Mouse (Mus musculus) adrenal gland, adult 2 months (tissue): ENCODE data around the gene Man2b1. TPM values are rescaled to one million over a fixed set of nuclear protein-coding genes. Genes with fewer than 3 reads are reported as not detected.
A peak's percentile ranks its signal among the peaks of the same experiment; 100 is the strongest.
"Not testable (repeated sequence)": the region's sequence is repeated elsewhere in the genome, so short reads cannot be mapped to it uniquely, and the experiment has no call there.

ENCODE experiments used
- DNase-seq: peaks from one replicate; pipeline ENCODE4 v3.0.0; 2021
- microRNA-seq, 2 experiments: library from miRNA; unstranded; fragments of <30 nt; microRNA quantifications; one replicate each; pipeline ENCODE4 v1.2.0; 2021
- polyA plus RNA-seq: library from polyadenylated mRNA; depleted of rRNA; stranded (reverse); fragments of >200 nt; gene quantifications from 2 replicates; pipeline ENCODE4 v1.2.3, GENCODE M21; 2012; rRNA removed
- total RNA-seq, 2 experiments: library from RNA; stranded (reverse); gene quantifications; 2 replicates each; pipeline ENCODE4 v1.2.3; 2021

The Man2b1 gene
- total and polyA plus RNA-seq, 3 experiments, result 34.0 to 52.7 (median 46.0) TPM

DNA sequence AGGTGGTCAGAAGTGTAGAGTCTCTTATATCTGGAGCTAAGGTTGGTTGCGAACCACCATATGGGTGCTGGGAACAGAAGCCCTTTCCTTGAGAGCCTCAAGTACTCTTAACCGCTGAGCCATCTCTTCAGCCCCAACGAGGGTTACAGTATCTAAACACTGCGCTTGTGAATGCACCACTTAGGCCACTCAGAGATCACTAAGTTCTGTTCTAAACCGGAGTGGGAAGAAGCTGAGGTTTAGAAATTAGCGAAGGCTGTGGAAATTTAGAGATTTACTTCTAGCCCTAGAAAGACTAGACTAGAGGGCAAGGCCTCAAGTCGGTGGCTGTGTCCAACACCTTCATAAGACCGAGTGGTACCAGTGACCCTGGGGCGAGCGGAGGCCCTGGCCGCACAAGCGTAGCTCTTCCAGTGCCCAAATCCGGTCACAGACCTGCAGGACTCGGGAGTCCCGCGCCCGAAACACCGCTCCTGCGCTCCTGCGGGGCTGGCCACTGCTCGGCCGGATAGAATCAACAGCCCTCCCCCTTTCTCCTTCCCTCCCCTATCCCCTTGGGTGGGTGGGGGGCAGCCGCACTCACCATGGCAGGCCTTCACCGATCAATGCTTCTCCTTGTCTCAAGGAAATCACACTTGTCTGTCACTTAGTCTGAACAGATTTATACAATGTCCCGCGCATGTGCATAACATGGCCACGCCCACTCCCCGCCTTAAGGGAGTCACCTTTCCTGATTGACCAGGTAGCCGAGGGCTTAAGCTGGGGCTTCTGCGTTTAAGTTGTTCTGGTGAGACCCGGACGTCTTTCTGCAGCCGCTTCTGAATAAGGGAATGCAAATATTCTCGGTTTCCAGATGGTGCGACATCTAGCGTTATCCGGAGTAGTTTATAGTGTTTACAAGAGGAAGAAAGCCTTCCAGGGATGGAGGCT lies 36.2 kb downstream of the Man2b1 start:
- peak; percentile 87 for DNase-seq

DNA sequence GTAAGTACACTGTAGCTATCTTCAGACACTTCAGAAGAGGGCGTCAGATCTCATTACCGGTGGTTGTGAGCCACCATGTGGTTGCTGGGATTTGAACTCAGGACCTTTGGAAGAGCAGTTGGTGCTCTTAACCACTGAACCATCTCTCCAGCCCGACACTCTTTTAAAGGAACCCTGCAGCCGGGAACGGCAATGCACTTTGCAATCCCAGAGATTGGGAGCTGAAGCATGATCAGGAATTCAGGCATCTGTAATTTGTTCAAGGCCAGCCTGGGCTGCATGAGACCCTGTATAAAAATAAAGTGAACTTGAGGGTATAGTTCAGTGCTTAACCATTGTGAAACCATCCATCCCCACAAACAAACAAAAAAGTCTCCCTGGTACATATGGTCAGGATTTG lies 37.2 kb downstream of the Man2b1 start:
- not testable (repeated sequence) for DNase-seq

DNA sequence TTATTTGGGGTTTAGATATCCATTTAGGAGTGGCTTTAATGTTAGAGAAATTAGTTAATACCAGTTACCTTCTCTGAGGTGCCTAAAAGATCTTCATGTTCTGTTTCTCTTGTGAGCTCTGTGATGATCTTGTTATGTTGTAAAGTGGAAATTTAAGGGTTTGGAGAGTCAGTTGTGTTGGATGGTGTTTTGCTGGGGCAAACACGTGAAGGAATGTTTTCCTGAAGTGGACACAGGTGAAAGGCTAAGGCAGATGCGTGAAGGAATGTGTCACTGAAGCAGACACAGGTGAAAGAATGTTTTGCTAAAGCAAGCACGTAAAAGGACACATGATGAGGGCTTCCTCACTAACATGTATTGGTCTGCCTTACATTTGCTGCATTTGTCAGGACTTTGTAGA lies 39.9 kb downstream of the Man2b1 start, which contains the start of gene Zfp791:
Zfp791 (minus strand) TSS at position 101 of the 400 bp plus-strand sequence.
- DNase-seq, result no peak

DNA sequence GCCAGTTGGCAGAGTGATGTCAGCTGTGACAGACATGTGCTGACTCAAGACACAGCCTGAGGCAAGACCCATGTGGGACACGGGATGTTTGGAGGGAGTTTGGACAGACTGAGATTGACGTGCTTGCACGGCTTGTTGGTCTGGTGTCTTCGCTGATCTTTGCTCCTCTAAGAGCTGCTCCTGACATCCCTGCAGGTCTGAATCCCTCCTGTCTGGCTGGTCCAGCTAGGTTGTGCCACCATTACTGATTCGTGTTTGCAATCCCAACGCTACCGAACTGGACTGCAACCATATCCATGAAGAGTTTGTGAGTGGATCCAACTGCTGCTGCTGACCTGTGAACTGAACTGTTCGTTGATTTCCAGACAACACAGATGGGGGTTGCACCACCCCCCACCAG lies 40.6 kb downstream of the Man2b1 start:
- no peak for DNase-seq

DNA sequence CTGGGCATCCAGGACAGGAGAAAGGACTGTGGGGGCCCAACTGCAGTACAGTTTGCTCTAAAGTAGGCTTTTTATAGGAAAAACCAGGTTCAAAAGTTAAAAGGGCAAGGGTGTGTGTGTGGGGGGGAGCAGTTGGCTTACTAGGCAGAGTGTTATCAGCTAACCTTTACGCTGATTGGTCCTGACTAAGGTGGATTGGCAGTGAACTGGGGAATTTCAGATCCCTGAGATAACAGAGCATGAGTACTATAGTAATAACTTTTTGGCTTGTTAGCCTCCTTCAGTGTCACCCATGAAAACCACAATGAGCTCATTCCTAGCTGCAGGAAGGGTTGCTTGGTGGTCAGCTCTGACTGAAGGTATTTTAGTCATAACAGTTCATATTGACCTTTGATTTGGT lies 49.3 kb downstream of the Man2b1 start:
- peak; percentile 46 for DNase-seq

DNA sequence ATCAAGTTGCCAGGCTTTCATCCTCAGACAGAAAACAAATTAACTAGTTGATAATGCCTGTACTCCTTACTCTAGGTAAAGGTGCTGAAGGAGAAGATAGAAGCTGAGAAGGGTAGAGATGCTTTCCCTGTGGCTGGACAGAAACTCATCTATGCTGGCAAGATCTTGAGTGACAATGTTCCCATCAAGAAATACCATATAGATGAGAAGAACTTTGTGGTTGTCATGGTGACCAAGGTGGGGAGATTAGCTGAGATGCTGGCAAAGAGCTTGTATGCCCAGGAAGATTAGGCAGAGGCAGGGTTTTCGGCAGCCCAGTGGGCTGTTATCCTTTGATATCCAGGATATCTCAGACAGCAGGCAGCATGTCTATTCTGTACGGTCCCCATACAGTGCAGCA lies 52.6 kb downstream of the Man2b1 start:
- not testable (repeated sequence) for DNase-seq

DNA sequence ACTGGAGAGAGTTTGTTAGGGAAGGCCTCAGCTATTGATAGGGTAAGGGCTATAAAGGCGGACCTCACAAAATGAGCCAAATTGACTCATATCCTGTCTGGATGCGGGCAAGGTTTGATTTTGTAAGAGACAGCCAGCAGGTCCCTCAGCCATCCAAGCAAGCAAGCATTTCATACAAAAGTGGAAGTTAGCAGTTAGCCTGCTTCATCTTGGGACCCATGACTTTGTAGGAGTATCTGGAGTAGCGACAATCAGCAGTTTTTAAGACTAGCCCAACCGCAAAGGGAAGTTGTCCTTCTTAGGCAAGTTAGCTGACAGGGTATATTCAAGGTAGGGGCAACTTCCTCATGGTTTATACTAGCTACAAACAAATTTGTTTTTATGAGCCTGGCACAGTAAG lies 59.4 kb downstream of the Man2b1 start:
- DNase-seq, result no peak

Small RNA genes within 50 kb of the gene (microRNA-seq; reads per million reads assigned to microRNA genes)
- gene Gm23388, result 0 to 0.88 reads per million in 2 experiments
- 0 to 0.83 reads per million in 2 experiments for gene Mir7070

Other genes starting within 250 kb of the Man2b1 start
- 100 to 1,000 TPM; 122 to 141 TPM for gene Rad23a, start 242.6 kb upstream of the Man2b1 start, total RNA-seq
- gene Rad23a, start 242.6 kb upstream of the Man2b1 start, polyA plus RNA-seq, result 128 and 131 TPM in 2 replicates
- 100 to 1,000 TPM; 684 to 730 TPM for gene Calr, start 236.3 kb upstream of the Man2b1 start, total RNA-seq
- gene Calr, start 236.3 kb upstream of the Man2b1 start, polyA plus RNA-seq, result 88.2 and 91.2 TPM in 2 replicates
- gene Farsa, start 226.3 kb upstream of the Man2b1 start, total RNA-seq, result 10 to 100 TPM; 61.6 to 69.3 TPM
- 45.3 and 51.4 TPM in 2 replicates for gene Farsa, start 226.3 kb upstream of the Man2b1 start, polyA plus RNA-seq
- gene Syce2, start 211.2 kb upstream of the Man2b1 start, total RNA-seq, result 1 to 10 TPM; 8.0 to 8.7 TPM
- gene Syce2, start 211.2 kb upstream of the Man2b1 start, polyA plus RNA-seq, result 0.80 and 2.1 TPM in 2 replicates
- 10 to 100 TPM; 50.1 to 59.0 TPM for gene Gcdh, start 189.3 kb upstream of the Man2b1 start, total RNA-seq
- gene Gcdh, start 189.3 kb upstream of the Man2b1 start, polyA plus RNA-seq, result 652 and 657 TPM in 2 replicates
- under 1 TPM; 0.17 to 0.23 TPM for gene Klf1, start 181.3 kb upstream of the Man2b1 start, total RNA-seq
- gene Klf1, start 181.3 kb upstream of the Man2b1 start, polyA plus RNA-seq, result 0.41 and 0.61 TPM in 2 replicates
- gene Dnase2a, start 174.7 kb upstream of the Man2b1 start, total RNA-seq, result 10 to 100 TPM; 10.9 to 17.5 TPM
- 12.1 and 13.3 TPM in 2 replicates for gene Dnase2a, start 174.7 kb upstream of the Man2b1 start, polyA plus RNA-seq
- 1 to 10 TPM; 1.5 to 2.8 TPM for gene Mast1, start 145.9 kb upstream of the Man2b1 start, total RNA-seq
- 3.7 and 4.4 TPM in 2 replicates for gene Mast1, start 145.9 kb upstream of the Man2b1 start, polyA plus RNA-seq
- not detected for gene Rtbdn, start 136.3 kb upstream of the Man2b1 start, total RNA-seq
- gene Rtbdn, start 136.3 kb upstream of the Man2b1 start, polyA plus RNA-seq, result 0.25 and 0.34 TPM in 2 replicates
- 1 to 10 TPM; 2.1 to 2.4 TPM for gene Gm49661, start 113.8 kb upstream of the Man2b1 start, total RNA-seq
- 2.1 TPM in 1 of 2 replicates, not detected in the other for gene Gm49661, start 113.8 kb upstream of the Man2b1 start, polyA plus RNA-seq
- gene Prdx2, start 113.7 kb upstream of the Man2b1 start, total RNA-seq, result 100 to 1,000 TPM; 671 to 700 TPM
- 181 and 240 TPM in 2 replicates for gene Prdx2, start 113.7 kb upstream of the Man2b1 start, polyA plus RNA-seq
- 100 to 1,000 TPM in 1 of 2 experiments, 10 to 100 TPM in 1; 87.7 to 112 TPM for gene Rnaseh2a, start 113.5 kb upstream of the Man2b1 start, total RNA-seq
- gene Rnaseh2a, start 113.5 kb upstream of the Man2b1 start, polyA plus RNA-seq, result 61.7 and 76.6 TPM in 2 replicates
- gene Junb, start 104.6 kb upstream of the Man2b1 start, total RNA-seq, result 10 to 100 TPM; 37.0 to 90.7 TPM
- gene Junb, start 104.6 kb upstream of the Man2b1 start, polyA plus RNA-seq, result 78.9 and 91.4 TPM in 2 replicates
- 1 to 10 TPM; 6.1 to 6.2 TPM for gene Hook2, start 92.7 kb upstream of the Man2b1 start, total RNA-seq
- gene Hook2, start 92.7 kb upstream of the Man2b1 start, polyA plus RNA-seq, result 6.5 and 6.7 TPM in 2 replicates
- gene Best2, start 68.7 kb upstream of the Man2b1 start, total RNA-seq, result not detected
- 0.18 TPM in 1 of 2 replicates, not detected in the other for gene Best2, start 68.7 kb upstream of the Man2b1 start, polyA plus RNA-seq
- 100 to 1,000 TPM; 106 TPM for gene Asna1, start 58.0 kb upstream of the Man2b1 start, total RNA-seq
- 89.4 and 104 TPM in 2 replicates for gene Asna1, start 58.0 kb upstream of the Man2b1 start, polyA plus RNA-seq
- gene Trir, start 56.4 kb upstream of the Man2b1 start, total RNA-seq, result 100 to 1,000 TPM; 160 to 184 TPM
- 64.2 and 67.6 TPM in 2 replicates for gene Trir, start 56.4 kb upstream of the Man2b1 start, polyA plus RNA-seq
- 100 to 1,000 TPM in 1 of 2 experiments, 10 to 100 TPM in 1; 68.3 to 101 TPM for gene Tnpo2, start 46.4 kb upstream of the Man2b1 start, total RNA-seq
- gene Tnpo2, start 46.4 kb upstream of the Man2b1 start, polyA plus RNA-seq, result 44.7 and 54.1 TPM in 2 replicates
- gene Fbxw9, start 23.2 kb upstream of the Man2b1 start, total RNA-seq, result 10 to 100 TPM; 12.3 to 13.5 TPM
- gene Fbxw9, start 23.2 kb upstream of the Man2b1 start, polyA plus RNA-seq, result 55.8 and 56.2 TPM in 2 replicates
- not detected for gene Gm5741, start 15.3 kb upstream of the Man2b1 start, total RNA-seq
- gene Gm5741, start 15.3 kb upstream of the Man2b1 start, polyA plus RNA-seq, result not detected in 2 replicates
- 10 to 100 TPM; 26.0 to 28.3 TPM for gene Dhps, start 11.5 kb upstream of the Man2b1 start, total RNA-seq
- gene Dhps, start 11.5 kb upstream of the Man2b1 start, polyA plus RNA-seq, result 68.6 and 69.6 TPM in 2 replicates
- 10 to 100 TPM; 77.5 to 90.1 TPM for gene Wdr83os, start 2.5 kb upstream of the Man2b1 start, total RNA-seq
- 104 and 142 TPM in 2 replicates for gene Wdr83os, start 2.5 kb upstream of the Man2b1 start, polyA plus RNA-seq
- gene Wdr83, start 2.0 kb upstream of the Man2b1 start, total RNA-seq, result 10 to 100 TPM; 17.4 to 24.9 TPM
- 15.3 and 17.4 TPM in 2 replicates for gene Wdr83, start 2.0 kb upstream of the Man2b1 start, polyA plus RNA-seq
- gene Zfp791, start 39.8 kb downstream of the Man2b1 start, total RNA-seq, result 1 to 10 TPM; 1.6 to 2.0 TPM
- gene Zfp791, start 39.8 kb downstream of the Man2b1 start, polyA plus RNA-seq, result 0.08 and 0.25 TPM in 2 replicates
- gene Cks1brt, start 68.7 kb downstream of the Man2b1 start, total RNA-seq, result not detected
- gene Cks1brt, start 68.7 kb downstream of the Man2b1 start, polyA plus RNA-seq, result not detected in 2 replicates
- not detected for gene Olfr371, start 142.7 kb downstream of the Man2b1 start, total RNA-seq
- not detected in 2 replicates for gene Olfr371, start 142.7 kb downstream of the Man2b1 start, polyA plus RNA-seq
- gene Orc6, start 216.4 kb downstream of the Man2b1 start, total RNA-seq, result 10 to 100 TPM; 13.6 to 17.2 TPM
- 4.0 and 4.4 TPM in 2 replicates for gene Orc6, start 216.4 kb downstream of the Man2b1 start, polyA plus RNA-seq
- 100 to 1,000 TPM in 1 of 2 experiments, 10 to 100 TPM in 1; 90.1 to 101 TPM for gene Vps35, start 216.5 kb downstream of the Man2b1 start, total RNA-seq
- gene Vps35, start 216.5 kb downstream of the Man2b1 start, polyA plus RNA-seq, result 3.7 and 4.3 TPM in 2 replicates